Mouse (Mus musculus): ENCODE results near the gene Myog.

DNA sequence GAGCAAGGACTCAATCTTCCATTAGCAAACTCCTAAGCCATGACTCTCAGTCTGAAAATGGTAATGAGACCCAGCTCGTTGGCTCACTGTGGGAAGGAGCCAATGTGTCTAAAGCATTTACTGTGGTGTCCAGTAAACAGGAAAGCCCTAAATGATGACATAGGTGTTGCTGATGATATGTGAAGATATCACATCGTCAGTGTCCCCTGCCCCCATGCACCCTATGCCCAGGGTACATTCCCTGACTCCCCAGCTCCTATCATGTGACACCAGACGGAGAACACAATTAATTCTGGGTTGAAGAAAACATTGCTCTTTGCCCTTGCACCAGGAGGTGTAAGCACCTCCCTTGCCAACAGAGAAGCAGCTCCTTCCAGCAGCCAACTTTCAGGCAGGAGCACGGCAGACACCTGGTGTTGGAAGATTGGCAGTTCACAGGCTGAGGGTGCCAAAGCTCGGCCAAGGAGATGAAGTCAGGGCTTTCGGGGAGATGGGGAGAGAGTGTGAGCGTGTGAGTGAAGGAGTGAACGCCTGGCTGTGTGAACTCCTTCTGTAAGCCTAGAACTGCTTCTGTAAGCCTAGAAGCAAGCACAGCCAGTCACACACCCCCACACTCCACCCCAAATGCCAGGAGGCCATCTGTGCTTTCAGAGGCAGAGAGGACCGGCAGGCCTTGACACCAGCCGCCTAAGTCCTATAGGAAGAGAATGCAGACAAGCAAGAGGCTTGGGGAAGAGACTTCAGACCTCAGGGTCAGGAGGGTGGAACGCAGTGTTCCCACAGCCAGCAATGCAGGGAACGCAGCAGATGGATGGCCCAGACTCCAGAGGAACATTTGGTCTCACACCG, 13.9 kb upstream of the Myog start:
- TF ChIP-seq CTCF (IDR thresholded peaks at IDR 0.05; ENCODE audit: low read depth, low read length) (no peak), GATA1 (IDR thresholded peaks at IDR 0.05; ENCODE audit: borderline replicate concordance, low read length) (no peak), GATA2 (IDR thresholded peaks at IDR 0.05; ENCODE audit: borderline replicate concordance, low read depth, low read length) (no peak), POLR2AphosphoS5 (IDR thresholded peaks at IDR 0.05; ENCODE audit: insufficient replicate concordance, low read depth, low read length) (no peak)

All from G1E (cell line).